Mouse (Mus musculus) myocyte (in vitro differentiated cells): ENCODE measurements around the gene Specc1l. TPM values are rescaled to one million over a fixed set of nuclear protein-coding genes. Genes with fewer than 3 reads are reported as not detected.
"Not testable (repeated sequence)": the region's sequence is repeated elsewhere in the genome, so short reads cannot be mapped to it uniquely, and the experiment has no call there.

Source experiments
- H3K27me3 ChIP-seq: one replicate; pipeline ENCODE4 v1.6.1; 2011; ENCODE audit not compliant: control insufficient read depth, insufficient read depth, insufficient read length
- H3K36me3 ChIP-seq: one replicate; pipeline ENCODE4 v1.6.1; 2011; ENCODE audit not compliant: control insufficient read depth, insufficient read depth
- H3K4me2 ChIP-seq: one replicate; pipeline ENCODE4 v1.6.1; 2011; ENCODE audit warnings: low read depth, control low read depth
- H3K4me3 ChIP-seq: one replicate; pipeline ENCODE4 v1.5.1; 2011; ENCODE audit warnings: mild to moderate bottlenecking, control low read depth, moderate library complexity
- H3K79me2 ChIP-seq: one replicate; pipeline ENCODE4 v1.6.1; 2011; ENCODE audit not compliant: control insufficient read depth, insufficient read depth
- H3ac ChIP-seq: one replicate; pipeline ENCODE4 v1.6.1; 2011; ENCODE audit not compliant: control insufficient read depth, insufficient read length
- CEBPB ChIP-seq: IDR thresholded peaks from 2 replicates; pipeline ENCODE4 v1.6.1; 2011; ENCODE audit warnings: mild to moderate bottlenecking, moderate library complexity; ENCODE audit not compliant: poor library complexity, insufficient read depth, severe bottlenecking
- E2F4 ChIP-seq: IDR thresholded peaks from one replicate; pipeline ENCODE4 v1.6.1; 2011; ENCODE audit warnings: mild to moderate bottlenecking, control low read depth, moderate library complexity; ENCODE audit not compliant: insufficient read depth
- MAX ChIP-seq: IDR thresholded peaks from one replicate; pipeline ENCODE4 v1.6.1; 2011; ENCODE audit warnings: low read depth, mild to moderate bottlenecking, control low read depth
- MYOD1 ChIP-seq, 3 experiments: IDR thresholded peaks; one replicate each; pipeline ENCODE4 v1.6.1; 2011; ENCODE audit warnings: control low read depth in 2 of 3, low read depth in 2 of 3, mild to moderate bottlenecking in 2 of 3, moderate library complexity in 1 of 3; ENCODE audit not compliant: insufficient read length in 2 of 3, control insufficient read depth in 1 of 3
- MYOG ChIP-seq, 3 experiments: IDR thresholded peaks; one replicate each; pipeline ENCODE4 v1.6.1; 2011; ENCODE audit warnings: control low read depth in 2 of 3, low read depth in 2 of 3, mild to moderate bottlenecking in 2 of 3; ENCODE audit not compliant: insufficient read length in 2 of 3, control insufficient read depth in 1 of 3, insufficient read depth in 1 of 3
- POLR2A ChIP-seq: IDR thresholded peaks from one replicate; pipeline ENCODE4 v1.6.1; 2011; ENCODE audit warnings: low read depth, mild to moderate bottlenecking, control low read depth, moderate library complexity; ENCODE audit not compliant: insufficient read length
- POLR2AphosphoS2 ChIP-seq: IDR thresholded peaks from one replicate; pipeline ENCODE4 v1.6.1; 2011; ENCODE audit warnings: low read depth, control low read depth; ENCODE audit not compliant: insufficient read length
- REST ChIP-seq: IDR thresholded peaks from one replicate; pipeline ENCODE4 v1.6.1; 2011; ENCODE audit warnings: mild to moderate bottlenecking, control low read depth, moderate library complexity; ENCODE audit not compliant: insufficient read depth, insufficient read length
- SRF ChIP-seq: IDR thresholded peaks from one replicate; pipeline ENCODE4 v1.6.1; 2011; ENCODE audit warnings: low read depth; ENCODE audit not compliant: control insufficient read depth, insufficient read length
- TCF12 ChIP-seq: IDR thresholded peaks from one replicate; pipeline ENCODE4 v1.6.1; 2011; ENCODE audit warnings: mild to moderate bottlenecking, control low read depth; ENCODE audit not compliant: poor library complexity, insufficient read depth, severe bottlenecking
- TCF3 ChIP-seq: IDR thresholded peaks from one replicate; pipeline ENCODE4 v1.6.1; 2011; ENCODE audit warnings: low read depth, control low read depth; ENCODE audit not compliant: insufficient read length
- USF1 ChIP-seq: IDR thresholded peaks from one replicate; pipeline ENCODE4 v1.6.1; 2011; ENCODE audit warnings: low read depth, mild to moderate bottlenecking, control low read depth, moderate library complexity
- polyA plus RNA-seq: library from polyadenylated mRNA; unstranded; fragments of >200 nt; fragmentation: generic; extraction: Trizol; gene quantifications from one replicate; pipeline ENCODE4 v1.2.1, GENCODE M21; 2012; ENCODE audit warnings: missing spikeins

Gene Specc1l
- polyA plus RNA-seq, 1 experiment: 20.4 TPM

DNA sequence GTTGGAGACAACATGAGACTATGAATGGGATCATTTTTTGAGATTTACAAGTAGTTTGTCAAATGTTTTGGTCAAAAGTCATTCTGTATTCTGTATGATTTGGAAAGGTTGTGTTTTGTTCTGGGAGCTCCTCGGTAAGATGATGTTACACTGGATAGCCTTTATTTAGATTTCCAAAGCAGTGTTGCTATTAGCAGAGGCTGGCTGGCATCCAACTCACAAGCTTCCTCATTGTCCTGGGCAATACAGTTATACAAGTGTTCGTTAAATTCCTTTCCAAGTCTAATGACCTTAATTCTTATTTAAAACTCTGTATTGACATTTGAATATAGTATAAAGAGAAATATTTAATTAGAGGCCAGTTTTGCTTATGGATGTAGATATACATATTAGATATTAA, 133.4 kb downstream of the Specc1l start:
- H3ac ChIP-seq: no peak overlapping the region
- H3K36me3 ChIP-seq: no peaks in the 10 kb centered on the region
- TF ChIP-seq MYOG (IDR thresholded peaks at IDR 0.05; ENCODE audit: control insufficient read depth in 1 of 3, insufficient read depth in 1 of 3, insufficient read length in 2 of 3, low read depth in 2 of 3): no peak
- no peak for TF ChIP-seq CEBPB
- TF ChIP-seq SRF: no peak
- no peak for TF ChIP-seq USF1
- no peak for TF ChIP-seq REST
- TF ChIP-seq E2F4: no peak
- TF ChIP-seq POLR2AphosphoS2: no peak
- TF ChIP-seq TCF12: no peak
- TF ChIP-seq TCF3: no peak
- TF ChIP-seq POLR2A: no peak
- no peak for TF ChIP-seq MAX
- no peak for TF ChIP-seq MYOD1 (IDR thresholded peaks at IDR 0.05; ENCODE audit: control insufficient read depth in 1 of 3, insufficient read length in 2 of 3, low read depth in 2 of 3)
- H3K4me3 ChIP-seq: no peak overlapping the region
- H3K4me2 ChIP-seq: no peak overlapping the region
- H3K27me3 ChIP-seq: no peaks in the 10 kb centered on the region
- no peaks in the 10 kb centered on the region for H3K79me2 ChIP-seq

DNA sequence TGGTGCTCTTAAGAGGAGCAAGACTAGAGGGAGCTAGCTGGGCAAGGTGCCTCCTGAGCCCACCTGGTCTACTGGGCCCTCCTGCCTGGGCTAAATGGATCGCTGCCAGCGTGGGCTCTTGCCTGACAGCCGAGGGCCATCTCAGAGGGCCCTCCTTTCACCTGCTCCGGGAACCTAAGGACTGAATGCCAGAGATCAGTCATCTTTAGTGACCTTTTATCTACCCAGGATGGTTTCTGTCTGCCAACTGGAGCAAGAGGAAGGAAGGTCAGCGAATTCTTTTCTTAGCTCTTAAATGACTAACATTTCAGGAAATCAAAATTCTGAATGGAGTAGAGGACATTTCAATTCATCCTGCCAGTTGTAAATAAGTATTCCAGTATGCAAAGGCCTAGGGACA, 138.7 kb downstream of the Specc1l start:
- H3K4me3 ChIP-seq: no peak overlapping the region
- no peaks in the 10 kb centered on the region for H3K79me2 ChIP-seq
- H3ac ChIP-seq: no peak overlapping the region

DNA sequence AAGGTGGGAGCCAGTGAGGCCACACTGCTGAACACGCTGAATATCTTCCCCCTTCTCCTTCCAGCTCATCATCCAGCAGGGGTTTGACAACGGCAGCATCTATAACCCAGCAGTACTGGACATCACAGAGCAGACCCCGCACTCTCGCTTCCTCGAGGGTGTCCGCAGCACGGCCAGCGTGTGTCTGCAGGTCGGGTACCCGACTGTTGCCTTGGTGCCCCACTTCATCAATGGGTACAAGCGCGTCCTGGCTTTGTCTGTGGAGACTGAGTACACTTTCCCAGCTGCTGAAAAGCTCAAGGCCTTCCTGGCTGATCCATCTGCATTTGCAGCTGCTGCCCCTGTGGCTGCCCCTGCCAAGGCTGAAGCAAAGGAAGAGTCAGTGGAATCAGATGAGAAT, 140.7 kb downstream of the Specc1l start:
- no peak overlapping the region for H3ac ChIP-seq
- H3K36me3 ChIP-seq: no peaks in the 10 kb centered on the region
- H3K4me3 ChIP-seq: no peak overlapping the region
- H3K4me2 ChIP-seq: no peak overlapping the region
- TF ChIP-seq TCF12: no peak
- no peak for TF ChIP-seq MYOD1 (IDR thresholded peaks at IDR 0.05; ENCODE audit: control insufficient read depth in 1 of 3, insufficient read length in 2 of 3, low read depth in 2 of 3)
- TF ChIP-seq POLR2AphosphoS2: no peak
- no peak for TF ChIP-seq TCF3
- TF ChIP-seq MAX: no peak
- TF ChIP-seq USF1: no peak
- no peak for TF ChIP-seq SRF
- no peak for TF ChIP-seq REST
- no peak for TF ChIP-seq CEBPB
- no peak for TF ChIP-seq E2F4
- TF ChIP-seq POLR2A: no peak
- no peak for TF ChIP-seq MYOG (IDR thresholded peaks at IDR 0.05; ENCODE audit: control insufficient read depth in 1 of 3, insufficient read depth in 1 of 3, insufficient read length in 2 of 3, low read depth in 2 of 3)
- peaks cover 19% of the 10 kb centered on the region for H3K27me3 ChIP-seq
- no peaks in the 10 kb centered on the region for H3K79me2 ChIP-seq

More for the DNA sequence above, 138.7 kb downstream of the Specc1l start:
- Histone ChIP-seq H3K4me2 (no peak overlapping the region), H3K27me3 (peaks cover 19% of the 10 kb centered on the region), H3K36me3 (no peaks in the 10 kb centered on the region)
- TF ChIP-seq CEBPB (no peak), REST (no peak), USF1 (no peak), MYOG (IDR thresholded peaks at IDR 0.05; ENCODE audit: control insufficient read depth in 1 of 3, insufficient read depth in 1 of 3, insufficient read length in 2 of 3, low read depth in 2 of 3) (no peak), MAX (no peak), MYOD1 (IDR thresholded peaks at IDR 0.05; ENCODE audit: control insufficient read depth in 1 of 3, insufficient read length in 2 of 3, low read depth in 2 of 3) (no peak), SRF (no peak), TCF12 (no peak), POLR2AphosphoS2 (no peak), TCF3 (no peak)

DNA sequence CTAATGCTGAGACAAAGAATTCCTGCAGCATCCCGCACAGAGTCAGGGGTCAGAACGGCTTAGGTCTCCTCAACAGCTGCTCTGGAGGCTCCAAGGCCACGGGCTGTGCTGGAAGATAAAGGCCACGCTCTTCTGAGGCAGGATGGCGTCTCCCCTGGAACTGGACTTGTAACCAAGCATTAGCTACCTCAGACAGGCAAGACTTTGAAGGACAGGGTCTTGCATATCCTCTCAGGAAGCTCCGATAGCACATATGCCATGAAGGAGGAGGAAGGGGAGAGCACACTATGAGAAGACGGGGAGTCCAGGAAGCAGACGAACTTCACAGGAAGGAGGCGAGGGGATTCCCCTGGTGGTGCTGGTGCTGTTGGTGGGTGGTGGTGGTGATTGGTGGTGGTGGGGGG, 142.0 kb downstream of the Specc1l start:
- not testable (repeated sequence) for H3K4me2 ChIP-seq, H3K4me3 ChIP-seq, H3ac ChIP-seq, H3K79me2 ChIP-seq, H3K36me3 ChIP-seq
- H3K27me3 ChIP-seq: peaks cover 19% of the 10 kb centered on the region

DNA sequence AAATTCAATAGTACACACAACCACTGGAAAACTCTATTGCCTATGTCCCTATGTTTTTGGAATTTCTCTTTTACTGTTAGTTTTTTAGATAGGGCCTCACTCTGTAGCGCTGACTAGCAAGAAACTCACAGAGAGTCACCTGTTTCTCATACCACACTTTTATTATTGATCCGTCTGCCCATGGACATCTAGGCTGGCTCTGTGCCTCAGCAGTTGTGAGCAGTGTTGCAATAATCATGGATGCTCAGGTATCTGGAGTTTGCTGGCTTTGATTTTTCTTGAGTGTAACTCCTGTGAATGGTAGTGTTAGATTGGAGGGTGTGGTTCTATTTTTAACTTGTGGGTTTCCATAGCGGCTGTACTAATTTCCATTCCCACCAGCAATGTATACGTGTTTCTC, 143.5 kb downstream of the Specc1l start:
- TF ChIP-seq MYOG (IDR thresholded peaks at IDR 0.05; ENCODE audit: control insufficient read depth in 1 of 3, insufficient read depth in 1 of 3, insufficient read length in 2 of 3, low read depth in 2 of 3) (no peak), POLR2AphosphoS2 (no peak), CEBPB (no peak), SRF (no peak), POLR2A (no peak), MYOD1 (IDR thresholded peaks at IDR 0.05; ENCODE audit: control insufficient read depth in 1 of 3, insufficient read length in 2 of 3, low read depth in 2 of 3) (no peak), MAX (no peak), TCF3 (no peak), USF1 (no peak), REST (no peak), TCF12 (no peak), E2F4 (no peak)
- no peak overlapping the region for H3K4me2 ChIP-seq
- H3K27me3 ChIP-seq: peaks cover 19% of the 10 kb centered on the region
- H3ac ChIP-seq: no peak overlapping the region
- H3K4me3 ChIP-seq: no peak overlapping the region
- H3K79me2 ChIP-seq: no peaks in the 10 kb centered on the region
- no peaks in the 10 kb centered on the region for H3K36me3 ChIP-seq

Other genes starting within 250 kb of the Specc1l start
- 0.54 TPM for gene Gnaz, start 244.9 kb upstream of the Specc1l start, polyA plus RNA-seq
- gene Rsph14, start 179.5 kb upstream of the Specc1l start, polyA plus RNA-seq: not detected
- gene Rab36, start 175.0 kb upstream of the Specc1l start, polyA plus RNA-seq: 0.83 TPM
- gene Bcr, start 151.5 kb upstream of the Specc1l start, polyA plus RNA-seq: 16.8 TPM
- 1.3 TPM for gene Adora2a, start 104.8 kb downstream of the Specc1l start, polyA plus RNA-seq
- 0.04 TPM for gene Upb1, start 189.0 kb downstream of the Specc1l start, polyA plus RNA-seq